Comparison of ENCODE assay signal across 9 mouse cellular contexts in the genomic region with DNA sequence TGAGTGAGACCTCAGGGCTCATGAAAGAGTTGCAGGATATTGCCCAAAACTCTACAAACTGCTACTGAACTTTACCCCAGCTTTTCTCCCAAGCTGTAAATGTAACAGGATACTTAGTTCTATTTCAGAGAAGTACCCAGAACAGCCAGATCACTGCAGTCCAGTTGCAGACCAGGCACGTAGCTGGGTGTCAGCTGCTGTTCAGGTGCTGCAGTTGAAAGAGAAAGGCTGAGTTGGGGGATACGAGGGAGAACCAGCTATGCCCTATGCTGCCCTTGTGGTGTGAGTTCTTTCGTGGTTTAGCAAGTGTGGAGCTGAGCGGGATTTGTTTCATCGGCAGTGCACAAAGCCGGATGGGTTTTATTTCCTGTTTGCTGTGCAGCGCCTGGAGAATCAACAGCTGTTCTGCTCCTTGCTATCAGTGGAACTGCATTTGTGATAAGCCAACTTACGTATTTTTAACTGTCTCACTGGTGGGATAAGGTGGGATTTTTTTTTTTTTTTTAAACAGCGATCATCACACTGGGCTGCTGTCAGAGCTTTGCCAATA.
DNase-seq lines count a peak whose midpoint lies in the region; TF ChIP-seq lines count a peak whose summit lies in the region.
"Had no signal": no experiment of that assay in that cellular context is flagged by ENCODE, and none has a peak within 500 bp of the region (broad histone marks: within the 10 kb centered on the region; RNA-seq: fewer than 3 reads in every experiment).

No protein-coding gene starts in this region.

- peak; percentile 36 for DNase-seq in gastrocnemius, adult 2 months
- DNase-seq in gastrocnemius, postnatal 36 days: no peak
- DNase-seq in kidney, postnatal 10 days: peak; percentile 53
- DNase-seq in naive thymus-derived CD4-positive, alpha-beta T cell, adult 2 months (ENCODE audit: low read depth): peak; percentile 63
- DNase-seq in left cerebral cortex, postnatal 10 days (ENCODE audit: extremely low spot score in 1 of 2, low spot score in 2 of 2): no peak
- DNase-seq in layer of hippocampus, adult 11-12 months (ENCODE audit: low spot score): no peak
- DNase-seq in layer of hippocampus, adult 9-10 months (ENCODE audit: low spot score): no peak
- DNase-seq: cerebellum, postnatal 25 days had no signal

- intact Hi-C loops in gastrocnemius, adult 2 months (cut with DNase I): loop anchor here (5.0 kb wide), 1 partner anchor 33 kb away; no protein-coding TSS in a partner anchor
- intact Hi-C loops in gastrocnemius, postnatal 36 days (cut with DNase I): no loop called here
- intact Hi-C loops in left cerebral cortex, postnatal 10 days (cut with DNase I): no loop called here

- under 1% methylated on average over 9 of the region's 9 CpGs for WGBS in bone marrow, adult 2 months

- H3K4me3 ChIP-seq in gastrocnemius, adult 2 months: peak overlapping the region; percentile 56
- peak overlapping the region; percentile 8 for H3K4me3 ChIP-seq in bone marrow, adult 2 months (replicated peaks; ENCODE audit: control insufficient read depth, low read depth, low read length)

- no peak for TF ChIP-seq CTCF in gastrocnemius, adult 2 months (IDR thresholded peaks at IDR 0.05)
- no peak for TF ChIP-seq CTCF in bone marrow, adult 2 months (IDR thresholded peaks at IDR 0.05; ENCODE audit: control insufficient read depth, insufficient read depth, low read length)

- peak overlapping the region; percentile 87 for H3K27ac ChIP-seq in gastrocnemius, adult 2 months
- H3K27ac ChIP-seq in bone marrow, adult 2 months (ENCODE audit: control insufficient read depth, insufficient read depth, low read depth, low read length, poor library complexity): peak overlapping the region; percentile 55

- H3K4me1 ChIP-seq in bone marrow, adult 2 months (ENCODE audit: control insufficient read depth, insufficient read depth, low read length): peaks cover 22% of the 10 kb centered on the region

- no peak for TF ChIP-seq POLR2A in bone marrow, adult 2 months (IDR thresholded peaks at IDR 0.05; ENCODE audit: borderline replicate concordance, control insufficient read depth, low read depth, low read length)

Comparison
In these comparisons a context has a peak if more than half of its experiments do, and no peak if none do; other contexts are left out.
1. DNase-seq: peak in gastrocnemius, adult 2 months (single experiment), kidney, postnatal 10 days (single experiment) and naive thymus-derived CD4-positive, alpha-beta T cell, adult 2 months (single experiment); none in gastrocnemius, postnatal 36 days (0 of 2), left cerebral cortex, postnatal 10 days (0 of 2), layer of hippocampus, adult 11-12 months (single experiment) and layer of hippocampus, adult 9-10 months (single experiment).